Comparison of ENCODE assay signal across 22 mouse cellular contexts in the genomic region with DNA sequence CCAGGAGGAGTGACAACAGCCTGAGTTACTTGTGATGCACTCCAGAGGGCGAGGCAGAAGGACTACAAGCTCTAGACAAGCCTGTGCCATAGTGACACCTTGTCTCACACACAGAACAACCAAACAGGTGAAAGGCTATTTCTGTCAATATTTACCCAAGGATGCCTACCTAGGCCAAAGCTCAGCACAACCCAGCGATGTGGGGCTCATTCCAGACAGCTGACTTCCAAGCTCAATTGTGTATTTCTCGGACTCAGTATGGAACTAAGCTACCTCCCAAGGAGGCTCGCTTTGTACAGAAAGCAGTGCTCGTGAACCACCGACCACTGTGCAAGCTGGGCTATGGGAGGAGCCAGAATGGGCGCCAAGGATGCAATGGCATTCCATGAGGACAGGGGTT. TPM values are rescaled to one million over a fixed set of nuclear protein-coding genes. Genes with fewer than 3 reads are reported as not detected.
DNase-seq lines count a peak whose midpoint lies in the region; ATAC-seq lines count a peak whose summit lies in the region.
"Had no signal": no experiment of that assay in that cellular context is flagged by ENCODE, and none has a peak within 500 bp of the region (broad histone marks: within the 10 kb centered on the region; RNA-seq: fewer than 3 reads in every experiment).

No protein-coding gene starts in this region.

- H3K27me3 ChIP-seq in intestine, embryonic 16.5 days (replicated peaks; ENCODE audit: control insufficient read depth, insufficient read depth, low read length): no peaks in the 10 kb centered on the region
- H3K27me3 ChIP-seq in intestine, embryonic 15.5 days (replicated peaks): no peaks in the 10 kb centered on the region
- no peaks in the 10 kb centered on the region for H3K27me3 ChIP-seq in midbrain, embryonic 13.5 days
- H3K27me3 ChIP-seq in midbrain, embryonic 15.5 days (replicated peaks): no peaks in the 10 kb centered on the region
- H3K27me3 ChIP-seq: embryonic facial prominence, embryonic 12.5 days; heart, embryonic 15.5 days; liver, embryonic 13.5 days had no signal

- no peak overlapping the region for H3K27ac ChIP-seq in intestine, embryonic 16.5 days (ENCODE audit: low read length)
- no peak overlapping the region for H3K27ac ChIP-seq in intestine, embryonic 15.5 days
- H3K27ac ChIP-seq in midbrain, embryonic 13.5 days: no peak overlapping the region
- H3K27ac ChIP-seq in midbrain, embryonic 15.5 days: no peak overlapping the region
- H3K27ac ChIP-seq: embryonic facial prominence, embryonic 12.5 days; heart, embryonic 15.5 days; hindbrain, embryonic 10.5 days; kidney, postnatal 0 days; liver, embryonic 13.5 days had no signal

- H3K4me2 ChIP-seq in intestine, embryonic 16.5 days (ENCODE audit: low read depth, low read length): no peak overlapping the region; the same call in 1 of the 2 replicates
- H3K4me2 ChIP-seq in intestine, embryonic 15.5 days (replicated peaks): no peak overlapping the region; the same call in 1 of the 2 replicates
- H3K4me2 ChIP-seq in midbrain, embryonic 13.5 days (replicated peaks): no peak overlapping the region
- no peak overlapping the region for H3K4me2 ChIP-seq in midbrain, embryonic 15.5 days
- H3K4me2 ChIP-seq: embryonic facial prominence, embryonic 12.5 days; heart, embryonic 15.5 days; liver, embryonic 13.5 days had no signal

- DNase-seq in kidney, postnatal 14 days: peak; percentile 52
- no peak for DNase-seq in cerebellum, adult 8-10 months
- DNase-seq: adrenal gland, adult 8-10 months; B cell, adult 2 months; cerebellum, adult 11 months; heart, adult 18-20 months; liver, embryonic 13.5 days; lung, postnatal 14 days; retina, postnatal 1 day; right cerebral cortex, postnatal 4 days; thymus, postnatal 36 days had no signal

- peaks cover 27% of the 10 kb centered on the region for H3K4me1 ChIP-seq in intestine, embryonic 16.5 days (ENCODE audit: control insufficient read depth, insufficient read depth, low read length)
- H3K4me1 ChIP-seq in intestine, embryonic 15.5 days (replicated peaks): peaks cover 18% of the 10 kb centered on the region; the same call in 1 of the 2 replicates
- H3K4me1 ChIP-seq in midbrain, embryonic 13.5 days (replicated peaks): no peaks in the 10 kb centered on the region; the same call in none of the 2 replicates
- H3K4me1 ChIP-seq in midbrain, embryonic 15.5 days: no peaks in the 10 kb centered on the region
- H3K4me1 ChIP-seq: embryonic facial prominence, embryonic 12.5 days; heart, embryonic 15.5 days had no signal

- no peak for ATAC-seq in intestine, embryonic 16.5 days
- no peak for ATAC-seq in intestine, embryonic 15.5 days
- ATAC-seq in midbrain, embryonic 13.5 days: no peak
- ATAC-seq in midbrain, embryonic 15.5 days (replicated peaks): no peak
- ATAC-seq in megakaryocyte, adult 5-6 weeks (ENCODE audit: poor library complexity, severe bottlenecking): no peak

- no peaks in the 10 kb centered on the region for H3K9me3 ChIP-seq in intestine, embryonic 16.5 days (ENCODE audit: control insufficient read depth, low read length)
- H3K9me3 ChIP-seq in intestine, embryonic 15.5 days: no peaks in the 10 kb centered on the region
- H3K9me3 ChIP-seq in midbrain, embryonic 13.5 days: no peaks in the 10 kb centered on the region
- H3K9me3 ChIP-seq in midbrain, embryonic 15.5 days: no peaks in the 10 kb centered on the region
- H3K9me3 ChIP-seq: embryonic facial prominence, embryonic 12.5 days; heart, embryonic 15.5 days; hindbrain, embryonic 10.5 days; liver, embryonic 13.5 days had no signal

- 34% methylated on average over 7 of the region's 7 CpGs for WGBS in intestine, embryonic 16.5 days
- 45% methylated on average over 7 of the region's 7 CpGs for WGBS in intestine, embryonic 15.5 days
- 44% methylated on average over 7 of the region's 7 CpGs for WGBS in midbrain, embryonic 13.5 days
- WGBS in midbrain, embryonic 15.5 days: 37% methylated on average over 7 of the region's 7 CpGs

- H3K4me3 ChIP-seq in intestine, embryonic 16.5 days (ENCODE audit: low read length): no peak overlapping the region
- no peak overlapping the region for H3K4me3 ChIP-seq in intestine, embryonic 15.5 days (replicated peaks)
- H3K4me3 ChIP-seq in midbrain, embryonic 13.5 days (replicated peaks): no peak overlapping the region
- H3K4me3 ChIP-seq in midbrain, embryonic 15.5 days: no peak overlapping the region
- H3K4me3 ChIP-seq: embryonic facial prominence, embryonic 12.5 days; heart, embryonic 15.5 days; hindbrain, embryonic 10.5 days; liver, embryonic 13.5 days; myocyte had no signal

- no peaks in the 10 kb centered on the region for H3K36me3 ChIP-seq in intestine, embryonic 16.5 days (ENCODE audit: control insufficient read depth, insufficient read depth, low read length)
- H3K36me3 ChIP-seq in intestine, embryonic 15.5 days: no peaks in the 10 kb centered on the region
- H3K36me3 ChIP-seq in midbrain, embryonic 13.5 days: no peaks in the 10 kb centered on the region
- no peaks in the 10 kb centered on the region for H3K36me3 ChIP-seq in midbrain, embryonic 15.5 days (replicated peaks)
- H3K36me3 ChIP-seq: embryonic facial prominence, embryonic 12.5 days; heart, embryonic 15.5 days; hindbrain, embryonic 10.5 days had no signal

- H3K9ac ChIP-seq in intestine, embryonic 16.5 days (ENCODE audit: low read depth, low read length): 0 out of 2 replicates have a peak overlapping the region, but pooled peaks have one; percentile 3
- H3K9ac ChIP-seq in intestine, embryonic 15.5 days: no peak overlapping the region
- H3K9ac ChIP-seq in midbrain, embryonic 13.5 days (replicated peaks): 0 out of 2 replicates have a peak overlapping the region, but pooled peaks have one; percentile 29
- no peak overlapping the region for H3K9ac ChIP-seq in midbrain, embryonic 15.5 days
- H3K9ac ChIP-seq: embryonic facial prominence, embryonic 12.5 days; heart, embryonic 15.5 days; liver, embryonic 13.5 days had no signal

RNA-seq across cellular contexts. Expression of a gene that starts 14.5 kb away (rescaled TPM):
- 7.6 and 10.5 TPM in 2 replicates for polyA plus RNA-seq in intestine, embryonic 16.5 days (2015; fragmentation: Nextera tagmentation; extraction: Ambion mirVana)
- 5.8 and 6.0 TPM in 2 replicates for polyA plus RNA-seq in intestine, embryonic 15.5 days (2015; fragmentation: Nextera tagmentation; extraction: Ambion mirVana)
- 4.3 and 4.4 TPM in 2 replicates for polyA plus RNA-seq in midbrain, embryonic 13.5 days (2015; fragmentation: Nextera tagmentation; extraction: Ambion mirVana)
- polyA plus RNA-seq in midbrain, embryonic 15.5 days (2015; fragmentation: Nextera tagmentation; extraction: Ambion mirVana): 8.7 and 10.9 TPM in 2 replicates
- 0.75 and 1.4 TPM in 2 replicates for total RNA-seq in megakaryocyte, adult 5-6 weeks (2015)
- 0.29 and 0.45 TPM in 2 replicates for total RNA-seq in megakaryocyte, adult 5-6 weeks (2017)

RNA-seq across cellular contexts. Expression of a gene that starts 25.4 kb away (rescaled TPM):
- 66.9 and 67.7 TPM in 2 replicates for polyA plus RNA-seq in intestine, embryonic 16.5 days (2015; fragmentation: Nextera tagmentation; extraction: Ambion mirVana)
- 55.7 and 64.3 TPM in 2 replicates for polyA plus RNA-seq in intestine, embryonic 15.5 days (2015; fragmentation: Nextera tagmentation; extraction: Ambion mirVana)
- polyA plus RNA-seq in midbrain, embryonic 13.5 days (2015; fragmentation: Nextera tagmentation; extraction: Ambion mirVana): 44.6 and 49.5 TPM in 2 replicates
- 60.9 and 62.0 TPM in 2 replicates for polyA plus RNA-seq in midbrain, embryonic 15.5 days (2015; fragmentation: Nextera tagmentation; extraction: Ambion mirVana)
- total RNA-seq in megakaryocyte, adult 5-6 weeks (2015): 7.4 and 7.8 TPM in 2 replicates
- total RNA-seq in megakaryocyte, adult 5-6 weeks (2017): 3.9 and 8.5 TPM in 2 replicates

RNA-seq across cellular contexts. Expression of a gene that starts 36.4 kb away (rescaled TPM):
- polyA plus RNA-seq in intestine, embryonic 16.5 days (2015; fragmentation: Nextera tagmentation; extraction: Ambion mirVana): 17.3 and 18.1 TPM in 2 replicates
- polyA plus RNA-seq in intestine, embryonic 15.5 days (2015; fragmentation: Nextera tagmentation; extraction: Ambion mirVana): 20.6 and 23.0 TPM in 2 replicates
- 84.2 and 86.0 TPM in 2 replicates for polyA plus RNA-seq in midbrain, embryonic 13.5 days (2015; fragmentation: Nextera tagmentation; extraction: Ambion mirVana)
- 102 and 109 TPM in 2 replicates for polyA plus RNA-seq in midbrain, embryonic 15.5 days (2015; fragmentation: Nextera tagmentation; extraction: Ambion mirVana)
- total RNA-seq in megakaryocyte, adult 5-6 weeks (2015): 24.1 and 27.9 TPM in 2 replicates
- 19.5 and 23.1 TPM in 2 replicates for total RNA-seq in megakaryocyte, adult 5-6 weeks (2017)

RNA-seq across cellular contexts. Expression of a gene that starts 36.7 kb away (rescaled TPM):
- polyA plus RNA-seq in intestine, embryonic 16.5 days (2015; fragmentation: Nextera tagmentation; extraction: Ambion mirVana): 25.1 and 29.0 TPM in 2 replicates
- polyA plus RNA-seq in intestine, embryonic 15.5 days (2015; fragmentation: Nextera tagmentation; extraction: Ambion mirVana): 25.4 and 26.4 TPM in 2 replicates
- polyA plus RNA-seq in midbrain, embryonic 13.5 days (2015; fragmentation: Nextera tagmentation; extraction: Ambion mirVana): 74.2 and 77.6 TPM in 2 replicates
- polyA plus RNA-seq in midbrain, embryonic 15.5 days (2015; fragmentation: Nextera tagmentation; extraction: Ambion mirVana): 117 and 118 TPM in 2 replicates
- total RNA-seq in megakaryocyte, adult 5-6 weeks (2015): 4.4 and 4.5 TPM in 2 replicates
- total RNA-seq in megakaryocyte, adult 5-6 weeks (2017): 2.6 and 5.6 TPM in 2 replicates

RNA-seq across cellular contexts. Expression of a gene that starts 58.1 kb away (rescaled TPM):
- polyA plus RNA-seq in intestine, embryonic 16.5 days (2015; fragmentation: Nextera tagmentation; extraction: Ambion mirVana): 0.11 and 0.23 TPM in 2 replicates
- 0.11 TPM in 1 of 2 replicates, not detected in the other for polyA plus RNA-seq in intestine, embryonic 15.5 days (2015; fragmentation: Nextera tagmentation; extraction: Ambion mirVana)
- polyA plus RNA-seq in midbrain, embryonic 13.5 days (2015; fragmentation: Nextera tagmentation; extraction: Ambion mirVana): 0.26 and 0.59 TPM in 2 replicates
- polyA plus RNA-seq in midbrain, embryonic 15.5 days (2015; fragmentation: Nextera tagmentation; extraction: Ambion mirVana): 0.37 and 0.56 TPM in 2 replicates
- 0.39 TPM in 1 of 2 replicates, not detected in the other for total RNA-seq in megakaryocyte, adult 5-6 weeks (2015)
- not detected in 2 replicates for total RNA-seq in megakaryocyte, adult 5-6 weeks (2017)
- total RNA-seq: common myeloid progenitor, adult 5-6 weeks had no signal

Comparison
In these comparisons a context has a peak if more than half of its experiments do, and no peak if none do; other contexts are left out.
1. H3K9ac ChIP-seq: peak in intestine, embryonic 16.5 days (single experiment) and midbrain, embryonic 13.5 days (single experiment); none in intestine, embryonic 15.5 days (single experiment) and midbrain, embryonic 15.5 days (single experiment).